Mouse (Mus musculus) heart, embryonic 14.5 days (tissue): Measurements from ENCODE around the gene Zfp609. TPM values are rescaled to one million over a fixed set of nuclear protein-coding genes. Genes with fewer than 3 reads are reported as not detected.

Experiments
- ATAC-seq: fragments of 200-750 bp; cut with Nextera tagmentation; 2 replicates; pipeline ENCODE4 v1.8.0; 2017; ENCODE audit warnings: low read depth, moderate TSS enrichment; ENCODE audit not compliant: insufficient number of reproducible peaks, insufficient read depth, low FRiP score
- H3K27ac ChIP-seq, 2 experiments: fragments of 200-500 bp in 1 of 2; fragments of 300-500 bp in 1 of 2; sonication (generic) in 1 of 2; replicated peaks in 1 of 2; 2 replicates each; pipeline ENCODE4 v1.5.1; 2012 to 2014; ENCODE audit warnings: low read depth in 2 of 2, low read length in 2 of 2, control low read depth in 1 of 2, mild to moderate bottlenecking in 1 of 2, mixed read lengths in 1 of 2; ENCODE audit not compliant: control insufficient read depth in 1 of 2, insufficient read depth in 1 of 2
- H3K27me3 ChIP-seq: fragments of 300-500 bp; sonication (generic); 2 replicates; pipeline ENCODE4 v1.6.1; 2014; ENCODE audit warnings: mild to moderate bottlenecking, low read length, control low read depth; ENCODE audit not compliant: control insufficient read depth, insufficient read depth
- H3K36me3 ChIP-seq: fragments of 300-500 bp; sonication (generic); 2 replicates; pipeline ENCODE4 v1.6.1; 2014; ENCODE audit warnings: mild to moderate bottlenecking, control low read depth, low read length, mixed read lengths; ENCODE audit not compliant: control insufficient read depth, insufficient read depth
- H3K4me1 ChIP-seq, 2 experiments: fragments of 200-500 bp in 1 of 2; fragments of 300-500 bp in 1 of 2; sonication (generic) in 1 of 2; 2 replicates each; pipeline ENCODE4 v1.6.1; 2012 to 2014; ENCODE audit warnings: low read length in 2 of 2, control low read depth in 1 of 2, mixed read lengths in 1 of 2; ENCODE audit not compliant: control insufficient read depth in 2 of 2, insufficient read depth in 2 of 2
- H3K4me2 ChIP-seq: fragments of 300-500 bp; sonication (generic); 2 replicates; pipeline ENCODE4 v1.6.1; 2014; ENCODE audit warnings: mild to moderate bottlenecking, low read length
- H3K4me3 ChIP-seq, 2 experiments: fragments of 200-500 bp in 1 of 2; fragments of 300-500 bp in 1 of 2; sonication (generic) in 1 of 2; 2 replicates each; pipeline ENCODE4 v1.5.1; 2012 to 2014; ENCODE audit warnings: low read length in 2 of 2, mild to moderate bottlenecking in 2 of 2, control low read depth in 1 of 2, low read depth in 1 of 2, moderate library complexity in 1 of 2; ENCODE audit not compliant: control insufficient read depth in 1 of 2, insufficient read depth in 1 of 2
- H3K9ac ChIP-seq: fragments of 300-500 bp; sonication (generic); 2 replicates; pipeline ENCODE4 v1.6.1; 2014; ENCODE audit warnings: mild to moderate bottlenecking, low read length
- H3K9me3 ChIP-seq: fragments of 300-500 bp; sonication (generic); 2 replicates; pipeline ENCODE4 v1.6.1; 2016; ENCODE audit warnings: low read length, control low read depth; ENCODE audit not compliant: control insufficient read depth
- WGBS: fragments of 180-500 bp; shearing (Covaris S2); extraction: QIAGEN DNeasy Blood & Tissue Kit; methylation state at CpG from one replicate; pipeline ENCODE4 v1.1.7; 2014; 5-methylcytosine and 5-hydroxymethylcytosine counted together
- polyA plus RNA-seq: library from polyadenylated mRNA; unstranded; fragments of >200 nt; fragmentation: Nextera tagmentation; extraction: Ambion mirVana; gene quantifications from 2 replicates; pipeline ENCODE4 v1.2.1, GENCODE M21; 2014

The Zfp609 gene
- polyA plus RNA-seq, 1 experiment from 2014 or later: 6.1 TPM

- Histone ChIP-seq H3K4me2 (no peak overlapping the region), H3K27me3 (no peaks in the 10 kb centered on the region), H3K9me3 (peaks cover 7% of the 10 kb centered on the region; the same call in 1 of the 2 replicates), H3K36me3 (no peaks in the 10 kb centered on the region), H3K9ac (no peak overlapping the region), H3K27ac (no peak overlapping the region), H3K4me3 (no peak overlapping the region), H3K4me1 (peaks cover 6 to 13% of the 10 kb centered on the region in 2 experiments)
- WGBS: 21% methylated on average over 11 of the region's 11 CpGs
- ATAC-seq: no peak
These were observed 56.2 kb downstream of the Zfp609 start for GRCm38 (mm10) chr9:65771011-65771664.

DNA sequence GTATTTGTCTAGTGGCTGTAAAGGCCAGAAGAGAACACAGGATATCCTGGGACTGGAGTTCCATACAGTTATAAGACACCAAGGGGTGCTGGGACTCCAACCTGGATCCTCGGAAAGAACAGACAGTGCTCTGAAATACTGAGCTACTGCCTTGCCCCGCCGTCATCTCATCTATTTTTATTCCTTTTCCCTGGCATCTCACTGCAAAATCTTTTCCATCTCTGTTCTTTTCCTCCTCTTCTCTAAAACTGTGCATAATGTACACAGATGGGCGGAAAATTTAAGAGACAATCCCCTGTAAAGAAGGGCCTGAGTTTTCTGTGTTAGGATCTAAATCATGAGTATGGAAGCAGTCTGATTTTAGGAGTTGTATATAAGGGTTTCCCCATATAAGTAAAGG, 64.6 kb downstream of the Zfp609 start:
- ATAC-seq: no peak
- no peak overlapping the region for H3K4me2 ChIP-seq
- H3K36me3 ChIP-seq: no peaks in the 10 kb centered on the region
- H3K4me1 ChIP-seq: peaks cover 3 to 7% of the 10 kb centered on the region in 2 experiments; a peak in 3 of 4 replicates
- H3K4me3 ChIP-seq: no peak overlapping the region
- no peak overlapping the region for H3K27ac ChIP-seq
- no peaks in the 10 kb centered on the region for H3K9me3 ChIP-seq
- H3K27me3 ChIP-seq: no peaks in the 10 kb centered on the region
- H3K9ac ChIP-seq: no peak overlapping the region
- WGBS: 85% methylated on average over 4 of the region's 4 CpGs

GRCm38 (mm10) chr9:65759992-65760391, 67.4 kb downstream of the Zfp609 start:
- WGBS: 92% methylated on average over 8 of the region's 8 CpGs
- Histone ChIP-seq H3K27ac (no peak overlapping the region), H3K9ac (no peak overlapping the region), H3K27me3 (no peaks in the 10 kb centered on the region), H3K36me3 (no peaks in the 10 kb centered on the region), H3K4me2 (no peak overlapping the region), H3K4me1 (peaks cover 7 to 26% of the 10 kb centered on the region in 2 experiments), H3K9me3 (no peaks in the 10 kb centered on the region), H3K4me3 (no peak overlapping the region)
- ATAC-seq: no peak

GRCm38 (mm10) chr9:65759256-65759655, 68.1 kb downstream of the Zfp609 start:
- 91% methylated on average over 5 of the region's 5 CpGs for WGBS
- Histone ChIP-seq H3K9ac (no peak overlapping the region), H3K27me3 (no peaks in the 10 kb centered on the region), H3K27ac (no peak overlapping the region), H3K4me2 (no peak overlapping the region), H3K4me3 (no peak overlapping the region), H3K4me1 (peaks cover 7 to 26% of the 10 kb centered on the region in 2 experiments), H3K36me3 (no peaks in the 10 kb centered on the region), H3K9me3 (no peaks in the 10 kb centered on the region)
- no peak for ATAC-seq

DNA sequence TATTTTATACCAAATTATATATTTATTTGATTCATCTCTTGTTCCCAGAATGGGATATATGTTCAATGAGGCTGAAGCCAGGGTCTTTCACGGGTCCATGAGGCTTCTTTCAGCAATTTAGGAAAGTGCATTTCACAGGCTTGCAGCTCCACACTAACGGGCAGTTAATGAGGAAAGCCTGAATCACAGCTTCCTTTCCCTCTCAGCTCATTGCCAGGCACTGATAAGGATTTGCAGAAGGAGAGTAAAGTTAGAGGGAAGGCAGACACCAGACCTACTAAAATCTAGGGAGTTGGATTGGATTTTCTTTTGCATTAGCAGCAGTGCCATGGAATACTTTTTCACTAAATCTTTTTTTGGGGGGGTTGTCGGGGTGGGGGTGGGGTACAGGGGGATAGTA, 69.5 kb downstream of the Zfp609 start:
- no peak for ATAC-seq
- no peaks in the 10 kb centered on the region for H3K27me3 ChIP-seq
- WGBS: 27% methylated on average over 3 of the region's 3 CpGs
- H3K9me3 ChIP-seq: no peaks in the 10 kb centered on the region
- H3K27ac ChIP-seq: 0 out of 4 replicates have a peak overlapping the region, but pooled peaks of 1 of the 2 experiments have one; percentile 36
- no peak overlapping the region for H3K9ac ChIP-seq
- no peak overlapping the region for H3K4me2 ChIP-seq
- peaks cover 7 to 26% of the 10 kb centered on the region in 2 experiments for H3K4me1 ChIP-seq
- no peak overlapping the region for H3K4me3 ChIP-seq
- no peaks in the 10 kb centered on the region for H3K36me3 ChIP-seq

- no peaks in the 10 kb centered on the region for H3K9me3 ChIP-seq
- H3K27me3 ChIP-seq: no peaks in the 10 kb centered on the region
- no peak overlapping the region for H3K27ac ChIP-seq
- peaks cover 7 to 26% of the 10 kb centered on the region in 2 experiments for H3K4me1 ChIP-seq
- no peak overlapping the region for H3K4me3 ChIP-seq
- 90% methylated on average over 7 of the region's 7 CpGs for WGBS
- no peaks in the 10 kb centered on the region for H3K36me3 ChIP-seq
- no peak for ATAC-seq
- no peak overlapping the region for H3K9ac ChIP-seq
- no peak overlapping the region for H3K4me2 ChIP-seq
These were observed 71.5 kb downstream of the Zfp609 start for GRCm38 (mm10) chr9:65755673-65756375.

GRCm38 (mm10) chr9:65755164-65755563, 72.2 kb downstream of the Zfp609 start:
- H3K4me2 ChIP-seq: no peak overlapping the region
- H3K36me3 ChIP-seq: no peaks in the 10 kb centered on the region
- no peak overlapping the region for H3K4me3 ChIP-seq
- H3K27me3 ChIP-seq: no peaks in the 10 kb centered on the region
- 88% methylated on average over 1 of the region's 1 CpGs for WGBS
- no peak overlapping the region for H3K9ac ChIP-seq
- H3K27ac ChIP-seq: no peak overlapping the region
- H3K9me3 ChIP-seq: no peaks in the 10 kb centered on the region
- peaks cover 7 to 26% of the 10 kb centered on the region in 2 experiments for H3K4me1 ChIP-seq
- ATAC-seq: no peak
